Mouse (Mus musculus) lung, postnatal 0 days (tissue): ENCODE data around the gene Tmem110.

Experiments used
- CTCF ChIP-seq: IDR thresholded peaks from 2 replicates; pipeline ENCODE4 v1.5.1; 2016; ENCODE audit warnings: antibody characterized with exemption, mild to moderate bottlenecking
- EP300 ChIP-seq: IDR thresholded peaks from 2 replicates; pipeline ENCODE4 v1.6.1; 2016; ENCODE audit warnings: antibody characterized with exemption, mild to moderate bottlenecking, control low read depth

GRCm38 (mm10) chr14:30869391-30869801 is 44.0 kb downstream of the Tmem110 start:
- peak; percentile 15; the same call in 1 of the 2 replicates for TF ChIP-seq CTCF
- TF ChIP-seq EP300 = no peak
